Mouse (Mus musculus) liver, embryonic 16.5 days (tissue): ENCODE data around the gene Gm45208. TPM values are rescaled to one million over a fixed set of nuclear protein-coding genes. Genes with fewer than 3 reads are reported as not detected.

Experiments used
- ATAC-seq: fragments of 200-750 bp; cut with Nextera tagmentation; 2 replicates; pipeline ENCODE4 v1.8.0; 2017; ENCODE audit warnings: low read depth, mild to moderate bottlenecking, moderate number of reproducible peaks, moderate library complexity
- H3K27ac ChIP-seq: fragments of 300-500 bp; sonication (generic); 2 replicates; pipeline ENCODE4 v1.5.1; 2014; ENCODE audit warnings: mild to moderate bottlenecking, low read length
- H3K27me3 ChIP-seq: fragments of 300-500 bp; sonication (generic); 2 replicates; pipeline ENCODE4 v1.6.1; 2014; ENCODE audit warnings: low read depth, low read length, mixed read lengths; ENCODE audit not compliant: control insufficient read depth, insufficient read depth
- H3K36me3 ChIP-seq: fragments of 300-500 bp; sonication (generic); 2 replicates; pipeline ENCODE4 v1.6.1; 2014; ENCODE audit warnings: mild to moderate bottlenecking; ENCODE audit not compliant: control insufficient read depth, insufficient read depth
- H3K4me1 ChIP-seq: fragments of 300-500 bp; sonication (generic); 2 replicates; pipeline ENCODE4 v1.6.1; 2014; ENCODE audit warnings: low read depth, low read length, mixed read lengths; ENCODE audit not compliant: control insufficient read depth
- H3K4me2 ChIP-seq: fragments of 300-500 bp; sonication (generic); 2 replicates; pipeline ENCODE4 v1.6.1; 2014; ENCODE audit warnings: low read depth, low read length, mixed read lengths
- H3K4me3 ChIP-seq: fragments of 300-500 bp; sonication (generic); 2 replicates; pipeline ENCODE4 v1.5.1; 2014; ENCODE audit warnings: low read depth, mild to moderate bottlenecking, low read length
- H3K9ac ChIP-seq: fragments of 300-500 bp; sonication (generic); 2 replicates; pipeline ENCODE4 v1.6.1; 2014; ENCODE audit warnings: low read depth, low read length
- H3K9me3 ChIP-seq: fragments of 300-500 bp; sonication (generic); replicated peaks from 2 replicates; pipeline ENCODE4 v1.6.1; 2016; ENCODE audit warnings: low read length; ENCODE audit not compliant: control insufficient read depth
- WGBS: fragments of 180-500 bp; shearing (Covaris S2); extraction: QIAGEN DNeasy Blood & Tissue Kit; methylation state at CpG from one replicate; pipeline ENCODE4 v1.1.7; 2014; ENCODE audit not compliant: insufficient replicate concordance; 5-methylcytosine and 5-hydroxymethylcytosine counted together
- polyA plus RNA-seq: library from polyadenylated mRNA; unstranded; fragments of >200 nt; fragmentation: Nextera tagmentation; extraction: Ambion mirVana; gene quantifications from 2 replicates; pipeline ENCODE4 v1.2.1, GENCODE M21; 2015

The Gm45208 gene
- polyA plus RNA-seq, 1 experiment from 2014 or later = 0.27 TPM

DNA sequence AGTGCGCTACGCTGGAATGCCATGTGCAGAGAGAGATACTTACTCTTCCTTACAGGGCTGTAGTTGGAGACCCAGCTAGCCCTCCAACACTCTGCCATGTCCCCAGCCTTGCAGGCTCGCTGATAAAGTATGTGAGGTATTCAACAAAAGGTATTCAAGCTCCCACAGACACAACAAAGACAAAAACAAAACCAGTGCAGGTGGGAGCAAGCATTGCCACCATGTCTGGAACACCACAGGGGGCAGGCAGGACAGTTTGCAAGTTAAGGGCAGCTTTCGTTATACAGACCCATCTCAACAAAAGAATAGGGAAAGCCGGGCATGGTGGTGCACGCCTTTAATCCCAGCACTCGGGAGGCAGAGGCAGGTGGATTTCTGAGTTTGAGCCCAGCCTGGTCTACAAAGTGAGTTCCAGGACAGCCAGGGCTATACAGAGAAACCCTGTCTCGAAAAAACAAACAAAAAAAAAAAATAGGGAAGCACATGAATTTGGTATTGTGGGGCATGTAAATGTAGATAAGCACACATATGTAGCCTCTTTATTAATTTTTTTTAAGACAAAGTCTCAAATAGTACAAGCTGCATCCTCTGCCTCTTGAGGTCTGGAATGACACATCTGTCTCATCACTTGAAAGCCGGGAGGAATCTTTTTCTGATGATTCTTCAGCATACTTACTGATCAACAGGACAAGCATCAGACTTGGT is 53.6 kb downstream of the Gm45208 start:
- Histone ChIP-seq H3K27me3 (no peaks in the 10 kb centered on the region), H3K9me3 (no peaks in the 10 kb centered on the region), H3K4me2 (no peak overlapping the region), H3K36me3 (peaks cover 3% of the 10 kb centered on the region; the same call in 1 of the 2 replicates), H3K27ac (no peak overlapping the region), H3K9ac (no peak overlapping the region), H3K4me3 (no peak overlapping the region), H3K4me1 (peaks cover 13% of the 10 kb centered on the region)
- no peak for ATAC-seq
- 59% methylated on average over 9 of the region's 9 CpGs for WGBS

GRCm38 (mm10) chrX:7776329-7777082 is 54.5 kb downstream of the Gm45208 start:
- Histone ChIP-seq H3K27ac (peak overlapping the region; percentile 59), H3K9ac (no peak overlapping the region), H3K4me3 (no peak overlapping the region), H3K4me1 (peaks cover 13% of the 10 kb centered on the region), H3K4me2 (no peak overlapping the region), H3K9me3 (no peaks in the 10 kb centered on the region), H3K27me3 (no peaks in the 10 kb centered on the region), H3K36me3 (0 out of 2 replicates have a peak, but pooled peaks cover 3% of the 10 kb centered on the region)
- ATAC-seq = peak; percentile 36
- WGBS = 35% methylated on average over 8 of the region's 8 CpGs

DNA sequence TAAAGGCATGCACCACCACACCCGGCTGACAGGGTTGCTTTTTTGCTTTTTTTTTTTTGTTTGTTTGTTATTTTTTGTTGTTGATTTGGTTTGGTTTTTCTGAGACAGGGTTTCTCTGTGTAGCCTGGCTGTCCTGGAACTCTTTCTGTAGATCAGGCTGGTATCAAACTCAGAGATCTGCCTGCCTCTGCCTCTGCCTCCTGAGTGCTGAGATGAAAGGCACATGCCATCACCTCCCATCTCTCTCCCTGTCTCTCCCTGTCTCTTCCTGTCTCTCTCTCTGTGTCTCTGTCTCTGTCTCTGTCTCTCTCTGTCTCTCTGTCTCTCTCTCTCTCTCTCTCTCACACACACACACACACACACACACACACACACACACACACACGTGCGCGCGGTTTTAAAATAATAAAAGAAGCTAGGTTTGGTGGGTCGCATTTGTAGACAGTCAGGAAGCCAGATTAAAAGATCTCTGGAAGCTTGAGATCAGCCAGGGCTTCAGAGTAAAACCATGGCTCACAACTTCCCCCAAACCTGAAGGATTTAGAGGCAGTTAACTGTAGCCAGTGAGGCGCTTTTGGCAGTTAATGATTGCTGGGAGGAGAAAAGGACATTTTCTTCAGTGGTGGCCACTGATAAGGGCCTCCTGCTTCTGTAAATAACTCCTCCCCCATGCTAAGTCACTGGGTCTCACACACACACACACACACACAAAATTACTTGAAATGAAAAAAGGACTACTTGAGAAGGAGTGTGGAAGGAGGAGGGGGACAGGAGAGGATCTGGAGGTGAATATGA is 56.6 kb downstream of the Gm45208 start:
- Histone ChIP-seq H3K4me1 (peaks cover 13% of the 10 kb centered on the region), H3K9me3 (no peaks in the 10 kb centered on the region), H3K27ac (peak overlapping the region; percentile 85), H3K9ac (peak overlapping the region; percentile 2; the same call in 1 of the 2 replicates), H3K27me3 (no peaks in the 10 kb centered on the region), H3K4me3 (no peak overlapping the region; the same call in 1 of the 2 replicates), H3K4me2 (peak overlapping the region; percentile 55), H3K36me3 (0 out of 2 replicates have a peak, but pooled peaks cover 3% of the 10 kb centered on the region)
- ATAC-seq = peak; percentile 93
- WGBS = 37% methylated on average over 7 of the region's 7 CpGs

DNA sequence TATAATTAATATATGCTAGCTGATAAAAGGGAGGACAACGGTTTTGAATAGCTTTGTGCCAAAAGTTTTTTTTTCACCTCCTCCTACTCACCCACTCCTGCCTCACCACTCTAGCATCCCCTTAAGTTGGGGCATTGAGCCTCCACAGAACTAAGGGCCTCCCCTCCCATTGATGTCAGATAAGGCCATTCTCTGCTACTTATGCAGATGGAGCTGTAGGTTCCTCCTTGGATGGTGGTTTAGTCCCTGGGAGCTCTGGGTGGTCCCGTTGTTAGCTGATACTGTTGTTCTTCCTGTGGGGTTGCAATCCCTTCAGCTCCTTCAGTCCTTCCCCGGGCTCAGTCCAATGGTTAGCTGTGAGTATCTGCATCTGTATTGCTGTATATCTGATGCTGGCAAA is 57.2 kb downstream of the Gm45208 start:
- Histone ChIP-seq H3K27me3 (no peaks in the 10 kb centered on the region), H3K27ac (peak overlapping the region; percentile 85), H3K36me3 (0 out of 2 replicates have a peak, but pooled peaks cover under 1% of the 10 kb centered on the region), H3K4me2 (peak overlapping the region; percentile 55), H3K4me1 (peaks cover 13% of the 10 kb centered on the region), H3K9me3 (no peaks in the 10 kb centered on the region), H3K4me3 (peak overlapping the region; percentile 15; the same call in 1 of the 2 replicates), H3K9ac (peak overlapping the region; percentile 0)
- ATAC-seq = peak; percentile 65
- WGBS = 17% methylated on average over 3 of the region's 3 CpGs

Other genes with a start within 250 kb of the Gm45208 start
- 0.09 TPM in 1 of 2 replicates, not detected in the other for gene Foxp3, start 148.6 kb upstream of the Gm45208 start, polyA plus RNA-seq
- 0.21 and 0.24 TPM in 2 replicates for gene Ppp1r3f, start 148.0 kb upstream of the Gm45208 start, polyA plus RNA-seq
- gene Ccdc22, start 116.7 kb upstream of the Gm45208 start, polyA plus RNA-seq = 17.3 and 17.6 TPM in 2 replicates
- gene Cacna1f, start 115.2 kb upstream of the Gm45208 start, polyA plus RNA-seq = 0.04 and 0.06 TPM in 2 replicates
- gene Syp, start 83.8 kb upstream of the Gm45208 start, polyA plus RNA-seq = 0.25 and 0.32 TPM in 2 replicates
- gene Prickle3, start 65.0 kb upstream of the Gm45208 start, polyA plus RNA-seq = 1.4 and 2.3 TPM in 2 replicates
- gene Plp2, start 50.9 kb upstream of the Gm45208 start, polyA plus RNA-seq = 24.8 and 29.2 TPM in 2 replicates
- gene Magix, start 41.0 kb upstream of the Gm45208 start, polyA plus RNA-seq = 0.12 TPM in 1 of 2 replicates, not detected in the other
- gene Gpkow, start 25.1 kb upstream of the Gm45208 start, polyA plus RNA-seq = 13.4 and 14.0 TPM in 2 replicates
- gene Wdr45, start 7.9 kb upstream of the Gm45208 start, polyA plus RNA-seq = 19.9 and 21.8 TPM in 2 replicates
- gene Praf2, start 6.2 kb downstream of the Gm45208 start, polyA plus RNA-seq = 5.2 and 6.0 TPM in 2 replicates
- 1.6 and 1.9 TPM in 2 replicates for gene Ccdc120, start 28.7 kb downstream of the Gm45208 start, polyA plus RNA-seq
- gene Tfe3, start 40.3 kb downstream of the Gm45208 start, polyA plus RNA-seq = 9.5 and 11.4 TPM in 2 replicates
- 27.7 and 28.9 TPM in 2 replicates for gene Gripap1, start 67.5 kb downstream of the Gm45208 start, polyA plus RNA-seq
- 0.19 TPM in 2 replicates for gene Kcnd1, start 100.0 kb downstream of the Gm45208 start, polyA plus RNA-seq
- gene Otud5, start 119.1 kb downstream of the Gm45208 start, polyA plus RNA-seq = 32.9 and 42.5 TPM in 2 replicates
- 3.1 and 3.5 TPM in 2 replicates for gene Pim2, start 156.0 kb downstream of the Gm45208 start, polyA plus RNA-seq
- gene Slc35a2, start 161.8 kb downstream of the Gm45208 start, polyA plus RNA-seq = 13.5 and 14.2 TPM in 2 replicates
- 36.8 and 38.6 TPM in 2 replicates for gene Pqbp1, start 177.0 kb downstream of the Gm45208 start, polyA plus RNA-seq
- 90.8 and 94.9 TPM in 2 replicates for gene Timm17b, start 177.1 kb downstream of the Gm45208 start, polyA plus RNA-seq
- not detected in 2 replicates for gene Gm10491, start 185.6 kb downstream of the Gm45208 start, polyA plus RNA-seq
- gene Gm10490, start 187.3 kb downstream of the Gm45208 start, polyA plus RNA-seq = not detected in 2 replicates
- 0.05 and 0.17 TPM in 2 replicates for gene Pcsk1n, start 197.6 kb downstream of the Gm45208 start, polyA plus RNA-seq
- not detected in 2 replicates for gene Eras, start 206.4 kb downstream of the Gm45208 start, polyA plus RNA-seq
- 11.5 and 12.1 TPM in 2 replicates for gene Hdac6, start 225.6 kb downstream of the Gm45208 start, polyA plus RNA-seq